Mouse (Mus musculus): ENCODE measurements at regions not wholly inside any gene's neighbourhood (a gene's known extent, or its start where the extent isn't known, plus 50 kb on each side); places are given as distances from the start of the nearest gene placed in this dataset.
"Not testable (repeated sequence)": the region's sequence is repeated elsewhere in the genome, so short reads cannot be mapped to it uniquely, and the experiment has no call there.

DNA sequence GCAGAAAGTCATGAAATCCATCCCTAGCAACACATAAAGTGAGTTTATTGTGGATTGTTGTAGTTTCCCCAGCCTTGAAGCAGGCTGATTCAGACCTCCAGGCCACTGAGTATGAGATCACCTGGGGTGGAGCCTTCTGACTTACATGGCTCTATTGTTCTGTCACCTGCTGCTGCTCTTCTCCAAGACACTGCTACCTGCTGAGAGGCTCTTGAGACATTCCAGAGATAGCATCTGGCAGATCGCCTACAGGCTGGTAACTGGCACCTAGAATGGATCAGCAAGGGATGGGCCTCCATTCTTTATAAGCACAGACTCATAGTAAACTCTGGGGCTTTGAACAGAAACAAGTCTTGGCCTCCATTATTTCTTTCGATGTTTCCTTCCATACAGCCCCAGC lies 289.2 kb downstream of the Aasdhppt start:
- TF ChIP-seq CTCF (IDR thresholded peaks at IDR 0.05; ENCODE audit: low read depth, low read length), result no peak
- TF ChIP-seq EP300 (IDR thresholded peaks at IDR 0.05; ENCODE audit: insufficient read depth, low read depth, low read length), result peak; percentile 84; the same call in 1 of the 2 replicates
- no peak overlapping the region for H3K9ac ChIP-seq (ENCODE audit: low read depth, poor library complexity, severe bottlenecking)
- H3K36me3 ChIP-seq (ENCODE audit: control insufficient read depth, insufficient read depth, low read length, poor library complexity, severe bottlenecking), result no peaks in the 10 kb centered on the region; the same call in 1 of the 2 replicates
- peak overlapping the region; percentile 84 for H3K27ac ChIP-seq (ENCODE audit: insufficient read depth, low read length)
- H3K9me3 ChIP-seq (replicated peaks; ENCODE audit: control insufficient read depth, insufficient read depth, low read length, poor library complexity, severe bottlenecking), result peaks cover 8% of the 10 kb centered on the region
- no peaks in the 10 kb centered on the region for H3K27me3 ChIP-seq (ENCODE audit: control insufficient read depth, insufficient read depth, low read length, poor library complexity, severe bottlenecking)
- H3K4me3 ChIP-seq (ENCODE audit: low read depth, low read length), result no peak overlapping the region
- H3K4me1 ChIP-seq (ENCODE audit: control insufficient read depth, insufficient read depth, low read length), result no peaks in the 10 kb centered on the region

DNA sequence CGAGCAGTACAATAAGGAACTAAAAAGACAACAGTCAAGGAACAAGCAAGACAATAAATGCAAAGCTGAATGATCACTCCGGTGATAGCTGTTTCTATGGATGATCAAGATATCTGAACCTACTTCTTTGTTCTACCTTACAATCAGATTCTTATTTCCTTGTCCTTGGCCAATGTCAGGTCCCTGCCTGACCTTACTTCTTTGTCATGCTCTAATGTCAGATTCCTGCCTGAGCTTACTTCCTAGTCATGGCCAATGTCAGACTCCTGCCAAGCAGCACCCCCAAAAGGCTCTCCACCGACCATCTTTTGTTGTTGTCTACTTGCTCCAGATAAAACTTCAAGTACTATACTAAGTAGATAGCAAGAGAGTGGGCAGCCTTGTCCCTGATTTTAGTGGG lies 312.6 kb downstream of the Aasdhppt start:
- H3K4me3 ChIP-seq (ENCODE audit: low read depth, low read length), result no peak overlapping the region
- TF ChIP-seq CTCF (IDR thresholded peaks at IDR 0.05; ENCODE audit: low read depth, low read length) (no peak), POLR2A (IDR thresholded peaks at IDR 0.05; ENCODE audit: insufficient read depth, low read length) (no peak), EP300 (IDR thresholded peaks at IDR 0.05; ENCODE audit: insufficient read depth, low read depth, low read length) (no peak)
- peaks cover 9% of the 10 kb centered on the region; the same call in 1 of the 2 replicates for H3K9me3 ChIP-seq (replicated peaks; ENCODE audit: control insufficient read depth, insufficient read depth, low read length, poor library complexity, severe bottlenecking)
- H3K27ac ChIP-seq (ENCODE audit: insufficient read depth, low read length), result no peak overlapping the region
- no peaks in the 10 kb centered on the region for H3K36me3 ChIP-seq (ENCODE audit: control insufficient read depth, insufficient read depth, low read length, poor library complexity, severe bottlenecking)
- H3K27me3 ChIP-seq (ENCODE audit: control insufficient read depth, insufficient read depth, low read length, poor library complexity, severe bottlenecking), result no peaks in the 10 kb centered on the region
- no peak overlapping the region for H3K9ac ChIP-seq (ENCODE audit: low read depth, poor library complexity, severe bottlenecking)
- H3K4me1 ChIP-seq (ENCODE audit: control insufficient read depth, insufficient read depth, low read length), result peaks cover 1% of the 10 kb centered on the region

GRCm38 (mm10) chr9:3988383-3988782 lies 320.9 kb downstream of the Aasdhppt start:
- not testable (repeated sequence) for H3K9ac ChIP-seq (ENCODE audit: low read depth, poor library complexity, severe bottlenecking); H3K36me3 ChIP-seq (ENCODE audit: control insufficient read depth, insufficient read depth, low read length, poor library complexity, severe bottlenecking); H3K4me1 ChIP-seq (ENCODE audit: control insufficient read depth, insufficient read depth, low read length); H3K27me3 ChIP-seq (ENCODE audit: control insufficient read depth, insufficient read depth, low read length, poor library complexity, severe bottlenecking); H3K4me3 ChIP-seq (ENCODE audit: low read depth, low read length)
- H3K9me3 ChIP-seq (replicated peaks; ENCODE audit: control insufficient read depth, insufficient read depth, low read length, poor library complexity, severe bottlenecking), result peaks cover 17% of the 10 kb centered on the region
- H3K27ac ChIP-seq (ENCODE audit: insufficient read depth, low read length), result peak overlapping the region; percentile 81

- H3K36me3 ChIP-seq (ENCODE audit: control insufficient read depth, insufficient read depth, low read length, poor library complexity, severe bottlenecking); H3K4me3 ChIP-seq (ENCODE audit: low read depth, low read length); H3K9ac ChIP-seq (ENCODE audit: low read depth, poor library complexity, severe bottlenecking); H3K27me3 ChIP-seq (ENCODE audit: control insufficient read depth, insufficient read depth, low read length, poor library complexity, severe bottlenecking); H3K4me1 ChIP-seq (ENCODE audit: control insufficient read depth, insufficient read depth, low read length): not testable (repeated sequence)
- Histone ChIP-seq H3K27ac (ENCODE audit: insufficient read depth, low read length) (peak overlapping the region; percentile 28; the same call in 1 of the 2 replicates), H3K9me3 (replicated peaks; ENCODE audit: control insufficient read depth, insufficient read depth, low read length, poor library complexity, severe bottlenecking) (peaks cover 17% of the 10 kb centered on the region)
Observed at GRCm38 (mm10) chr9:3987971-3988370, 321.3 kb downstream of the Aasdhppt start.

Data from ES-Bruce4 (cell line).